Mouse (Mus musculus) MN1 (cell line): ENCODE data around the gene Numb.
"Not testable (repeated sequence)": the region's sequence is repeated elsewhere in the genome, so short reads cannot be mapped to it uniquely, and the experiment has no call there.

Experiments
- DNase-seq: peaks from one replicate; pipeline ENCODE4 v3.0.0-alpha.2; 2016; ENCODE audit warnings: low spot score

Numb gene

DNA sequence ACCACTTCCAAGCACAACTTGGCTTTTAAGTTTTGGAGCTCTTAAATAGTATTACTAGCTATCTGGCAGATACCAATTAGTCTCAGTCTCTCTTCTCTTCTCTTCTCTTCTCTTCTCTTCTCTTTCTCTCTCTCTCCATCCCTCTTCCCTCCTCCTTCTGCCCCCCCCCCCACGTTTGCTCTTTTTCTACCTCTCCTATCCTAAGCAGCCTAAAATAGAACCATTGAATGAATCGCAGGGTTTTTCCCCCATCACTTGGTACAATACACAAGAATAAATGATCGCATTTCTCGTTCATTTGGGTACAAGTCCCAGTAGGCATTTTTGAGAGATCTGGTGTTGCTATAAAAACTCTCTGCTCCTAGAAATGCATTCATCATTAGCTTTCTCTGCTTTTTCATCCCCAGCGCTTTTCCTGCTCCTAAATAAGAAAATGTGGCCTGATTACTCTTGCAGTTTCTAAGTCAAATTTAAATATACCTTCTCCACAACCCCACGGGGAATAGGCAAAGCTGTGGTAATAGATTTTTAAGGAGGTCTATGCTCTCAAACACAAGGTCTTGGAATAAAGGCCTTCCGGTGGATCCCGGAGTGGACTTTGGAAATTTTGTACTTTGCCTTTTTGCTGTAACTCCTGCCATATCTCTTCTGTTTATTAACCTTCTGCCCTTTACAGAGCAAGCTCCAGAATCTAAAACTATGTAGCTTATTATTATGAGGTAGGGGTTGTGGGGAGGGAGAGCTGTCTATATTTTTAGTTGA is 1.2 kb upstream of the Numb start:
- no peak for DNase-seq

DNA sequence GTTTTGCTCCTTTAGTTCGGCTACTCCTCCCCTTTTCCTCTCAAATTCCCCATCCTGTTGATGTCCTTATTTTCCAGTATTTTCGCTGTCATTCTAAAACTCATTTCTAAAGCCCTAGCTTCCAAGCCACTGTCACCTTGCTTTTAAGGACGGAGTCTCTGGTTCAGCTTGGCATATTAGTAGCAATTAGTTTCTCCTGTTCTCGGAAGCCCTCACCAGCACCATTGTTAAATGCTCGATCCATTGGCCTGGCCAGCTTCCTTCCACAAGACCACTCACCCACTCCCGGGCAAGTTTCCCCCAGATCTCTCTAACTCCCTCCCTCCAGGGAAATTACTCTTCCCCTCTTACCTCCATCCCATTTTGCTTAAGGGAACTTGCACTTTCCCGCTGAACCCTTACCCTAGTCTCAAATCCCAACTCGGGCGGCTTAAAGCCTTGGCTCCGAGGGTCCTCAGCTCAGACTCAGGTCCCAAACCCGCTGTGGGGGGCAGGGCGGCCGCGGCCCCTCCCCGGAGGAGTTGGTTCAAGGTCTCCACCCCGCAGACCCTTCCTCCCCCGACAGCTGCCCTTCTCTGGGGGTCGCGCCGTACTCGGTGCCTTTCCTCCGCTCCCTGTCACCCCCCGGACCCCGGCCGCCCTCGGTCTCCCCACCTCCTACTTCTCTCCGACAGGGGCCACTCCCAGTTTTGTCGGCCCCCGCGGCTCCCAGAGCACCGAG is 853 bp downstream of the Numb start:
- no peak for DNase-seq

DNA sequence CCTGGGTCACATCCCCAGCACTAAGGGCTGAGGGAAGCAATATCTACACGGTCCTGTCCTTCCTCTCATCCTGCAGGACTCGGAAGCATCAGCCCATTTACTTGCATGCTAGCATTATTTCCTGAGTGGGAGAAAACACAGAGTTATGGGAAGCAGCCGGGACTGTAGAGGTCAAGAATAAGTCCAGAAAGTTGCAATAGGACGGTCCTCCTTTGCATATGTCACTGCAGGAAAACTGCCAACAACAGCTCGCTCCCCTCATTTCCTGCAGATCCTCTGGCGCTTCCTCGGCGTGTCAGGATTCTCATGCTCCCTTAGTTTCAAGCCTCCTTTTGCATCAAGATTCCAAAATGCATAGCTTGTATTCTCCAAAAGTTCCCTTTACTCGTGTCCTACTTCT is 4.8 kb downstream of the Numb start:
- DNase-seq, result no peak

DNA sequence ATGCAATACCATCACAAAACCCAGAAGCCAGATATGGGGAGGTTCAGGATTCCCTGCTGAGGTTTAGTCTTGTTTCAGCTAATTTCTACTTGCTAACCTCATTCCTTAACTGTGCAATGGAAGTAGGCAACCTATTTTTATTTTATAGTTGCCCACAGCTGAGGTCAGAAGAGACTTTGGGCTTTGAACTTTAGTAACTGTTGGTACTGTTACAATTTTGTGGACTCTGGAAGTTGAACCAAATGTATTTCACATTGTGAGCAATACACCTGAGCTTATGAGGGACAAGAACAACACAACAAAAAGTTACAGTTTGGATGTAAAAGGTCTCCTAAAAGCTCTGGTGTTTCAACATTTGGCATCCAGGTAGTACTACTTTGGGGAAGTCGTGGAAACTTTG is 6.9 kb downstream of the Numb start:
- no peak for DNase-seq

DNA sequence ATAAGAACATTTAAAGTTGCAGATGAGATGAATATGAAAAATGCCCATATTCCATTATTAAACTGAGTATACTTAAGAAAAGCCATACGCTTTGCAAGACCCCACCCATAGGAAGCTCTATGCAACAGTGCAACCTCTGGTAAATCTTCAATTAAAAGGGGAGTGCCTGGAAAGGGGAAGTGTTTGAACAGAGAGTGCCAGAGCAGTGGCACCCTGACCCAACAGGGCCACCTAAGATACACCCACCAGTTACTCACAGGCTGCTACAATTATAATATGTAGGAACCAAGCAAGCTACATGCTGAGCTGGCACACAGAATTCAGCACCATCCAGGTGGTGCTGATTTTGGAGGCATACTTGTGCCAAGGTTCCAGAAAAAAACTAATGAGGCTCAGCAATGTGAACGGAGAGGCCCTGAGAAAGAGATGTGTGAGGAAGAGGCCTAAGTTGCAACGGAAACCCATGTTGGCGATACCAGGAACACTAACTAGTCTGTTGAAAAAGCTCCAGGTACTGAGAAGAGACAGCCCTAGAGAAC is 7.5 kb downstream of the Numb start:
- DNase-seq, result no peak

DNA sequence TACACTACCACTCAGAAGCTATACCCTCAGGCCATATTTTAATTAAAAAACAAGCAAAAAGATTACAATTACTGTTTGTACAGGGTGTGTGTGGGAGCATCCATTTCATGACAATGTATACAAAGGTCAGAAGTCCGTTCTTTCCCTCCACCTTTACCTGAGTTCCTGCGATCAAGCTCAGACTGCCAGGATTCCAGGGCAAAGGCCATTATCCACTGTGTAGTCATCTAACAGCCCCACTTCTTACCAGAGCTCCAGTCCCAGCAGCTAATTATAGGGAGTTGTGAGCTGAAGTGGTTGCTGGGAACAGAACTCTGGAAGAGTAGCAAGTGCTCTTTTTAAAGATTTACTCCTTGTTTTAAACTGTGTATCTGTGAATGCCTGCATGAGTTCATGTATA is 11.3 kb downstream of the Numb start:
- DNase-seq, result no peak

DNA sequence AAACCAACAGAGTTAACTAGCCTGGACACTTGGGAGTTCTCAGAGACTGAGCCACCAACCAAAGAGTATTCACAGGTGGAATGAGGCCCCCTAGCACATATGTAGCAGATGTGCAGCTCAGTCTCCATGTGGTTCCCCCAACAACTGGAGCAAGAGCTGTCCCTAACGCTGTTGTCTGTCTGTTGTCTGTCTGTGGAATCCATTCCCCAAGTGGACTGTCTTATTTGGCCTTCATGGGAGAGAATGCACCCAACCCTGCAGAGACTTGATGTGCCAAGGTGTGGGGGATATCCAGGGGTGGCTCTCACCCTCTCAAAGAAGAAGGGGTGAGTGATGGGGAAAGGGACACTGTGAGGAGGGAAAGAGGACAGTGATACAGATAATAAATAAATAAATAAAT is 28.8 kb downstream of the Numb start:
- no peak for DNase-seq

DNA sequence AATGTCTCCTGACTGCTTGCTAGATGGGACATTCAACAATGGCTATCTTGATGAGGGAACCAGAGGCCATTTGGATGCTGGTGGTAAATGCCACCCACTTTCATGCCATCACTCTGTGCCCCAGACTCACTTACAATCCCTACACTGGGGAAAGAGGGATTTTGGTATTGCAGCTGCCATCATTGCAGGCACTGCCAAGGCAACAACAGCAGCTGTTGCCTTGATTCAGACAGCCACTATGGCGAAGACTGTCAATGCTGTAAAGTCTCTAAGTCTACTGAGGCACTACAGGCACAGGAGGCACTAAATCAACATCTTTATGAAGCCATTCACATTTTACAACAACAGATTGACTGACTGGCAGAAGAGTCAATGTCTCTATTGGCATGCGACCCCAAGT is 30.5 kb downstream of the Numb start:
- DNase-seq, result no peak

DNA sequence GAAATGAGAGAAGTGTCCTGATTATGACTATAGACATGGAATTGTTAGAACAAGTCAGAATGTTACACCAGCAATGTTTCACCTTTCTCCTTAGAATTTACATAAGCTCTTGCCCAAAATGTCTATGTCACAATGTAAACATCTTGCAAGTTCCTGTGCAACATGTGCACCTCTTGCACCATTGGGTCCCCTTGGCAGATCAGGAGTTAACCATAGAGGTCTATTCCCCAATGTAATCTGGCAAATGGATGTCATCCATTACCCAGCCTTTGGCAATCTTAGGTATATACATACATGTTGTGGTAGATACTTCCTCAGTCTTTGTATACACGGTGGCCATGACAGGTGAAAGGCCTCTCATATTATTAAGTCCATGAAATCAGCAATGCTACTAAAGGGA is 32.6 kb downstream of the Numb start:
- DNase-seq, result no peak

DNA sequence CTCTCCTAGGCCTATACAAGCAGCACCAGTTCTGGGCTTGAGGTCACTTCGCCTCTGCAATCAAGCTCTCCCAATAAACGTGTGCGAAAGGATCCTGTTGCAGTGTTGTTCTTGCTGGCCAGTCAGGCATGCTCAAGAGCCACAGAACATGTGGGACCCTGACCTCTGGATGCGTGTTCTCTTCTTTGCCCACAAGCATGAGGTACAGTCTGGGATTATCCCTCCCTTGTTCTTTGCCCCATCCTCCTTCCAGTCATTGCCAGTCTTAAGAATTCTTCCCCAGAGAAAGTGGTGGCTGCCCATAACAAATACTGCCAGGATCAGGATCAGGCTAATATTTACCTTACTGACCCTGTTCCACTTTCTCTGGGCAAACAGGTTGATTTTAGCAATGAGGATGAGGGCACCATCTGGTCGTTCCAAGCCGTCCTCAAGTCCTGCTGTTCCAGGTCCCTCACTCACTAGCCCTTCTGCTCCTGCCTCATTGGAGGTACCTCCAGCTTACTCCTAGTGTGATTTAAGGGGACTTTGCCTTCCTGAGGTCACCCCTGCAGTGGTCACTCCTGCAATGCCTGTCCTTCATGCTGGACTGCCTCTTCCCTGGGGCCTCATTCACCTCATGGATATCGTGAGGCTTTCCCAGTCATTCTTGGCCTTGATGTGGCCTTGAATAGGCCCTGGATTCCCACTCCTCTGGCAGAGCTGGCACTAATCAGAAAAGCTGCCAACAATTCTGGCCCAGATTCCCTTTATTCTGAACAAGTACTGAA is 36.0 kb downstream of the Numb start:
- DNase-seq, result no peak

DNA sequence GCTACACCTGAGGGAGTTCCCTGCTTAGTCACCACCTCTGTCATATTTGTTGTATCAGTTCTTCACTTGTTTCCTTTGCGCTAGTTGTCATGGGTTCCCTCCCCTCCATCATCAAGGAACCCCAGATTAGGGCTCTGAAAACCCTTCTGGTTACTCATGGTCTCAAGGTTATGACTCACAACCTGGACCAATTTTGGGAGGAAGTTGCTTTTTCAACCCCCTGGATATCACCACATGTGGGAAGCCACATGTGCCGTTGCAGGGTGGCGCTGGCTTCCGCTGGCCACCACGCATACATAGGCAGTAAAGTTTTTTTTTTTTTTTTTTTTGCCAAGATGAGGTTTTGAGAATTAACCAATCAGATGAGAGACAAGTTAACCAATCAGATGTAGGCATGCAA is 36.7 kb downstream of the Numb start:
- DNase-seq, result not testable (repeated sequence)

DNA sequence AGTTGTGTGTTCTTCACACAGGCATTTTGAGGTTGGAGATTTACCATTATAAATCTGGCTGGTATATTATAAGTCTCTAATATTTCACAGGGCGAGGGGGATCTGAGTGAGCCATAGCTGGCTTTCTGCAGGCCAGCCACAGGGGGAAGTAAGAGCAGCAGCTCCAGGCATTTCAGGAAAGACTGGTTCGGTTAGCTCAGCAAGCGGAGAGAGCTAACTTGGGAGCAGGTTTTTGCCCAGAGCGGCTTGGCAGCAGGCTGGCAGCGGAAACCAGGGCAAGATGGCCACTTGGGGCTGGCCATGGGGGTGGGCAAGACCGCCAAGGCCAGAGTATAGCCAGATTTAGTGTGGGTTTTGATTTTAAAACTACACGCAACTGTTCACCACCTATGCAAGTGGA is 39.2 kb downstream of the Numb start:
- DNase-seq, result no peak

DNA sequence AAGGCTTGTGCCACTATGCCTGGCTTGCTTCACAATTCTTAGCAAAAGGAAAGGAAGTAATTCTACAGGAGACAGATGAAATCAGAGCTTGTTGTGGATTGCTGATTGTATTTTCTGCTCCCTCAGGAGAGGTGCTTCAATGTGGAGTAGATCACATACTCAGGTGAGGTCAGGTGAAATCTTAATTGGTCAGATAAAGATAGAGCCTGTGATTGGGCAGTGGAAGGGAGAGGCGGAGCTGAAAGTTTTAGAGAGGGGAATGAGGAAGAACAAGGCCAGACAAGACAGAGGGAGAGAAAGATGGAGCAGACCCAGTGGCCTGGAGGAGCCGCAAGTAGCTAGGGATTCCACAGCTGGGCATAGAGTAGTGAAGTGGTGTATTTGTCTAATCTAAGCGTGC is 39.6 kb downstream of the Numb start:
- DNase-seq, result no peak

DNA sequence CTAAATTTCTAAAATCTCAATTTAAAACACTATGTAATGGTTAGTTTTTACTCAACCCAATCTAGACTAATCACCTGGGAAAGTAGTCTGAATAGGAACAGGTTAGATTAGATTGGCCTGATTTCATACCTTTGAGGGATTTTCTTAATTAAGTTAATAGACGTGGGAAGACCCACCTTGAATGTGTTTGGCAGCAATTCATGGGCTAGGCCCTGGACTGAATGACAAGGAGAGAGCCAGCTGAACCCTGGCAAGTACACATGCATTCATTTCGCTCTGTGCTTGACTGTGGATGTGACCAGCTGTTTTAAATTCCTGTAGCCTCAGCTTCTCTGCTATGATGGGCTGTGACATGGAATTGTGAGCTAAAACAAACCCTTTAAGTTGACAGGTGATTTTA is 40.8 kb downstream of the Numb start:
- no peak for DNase-seq

DNA sequence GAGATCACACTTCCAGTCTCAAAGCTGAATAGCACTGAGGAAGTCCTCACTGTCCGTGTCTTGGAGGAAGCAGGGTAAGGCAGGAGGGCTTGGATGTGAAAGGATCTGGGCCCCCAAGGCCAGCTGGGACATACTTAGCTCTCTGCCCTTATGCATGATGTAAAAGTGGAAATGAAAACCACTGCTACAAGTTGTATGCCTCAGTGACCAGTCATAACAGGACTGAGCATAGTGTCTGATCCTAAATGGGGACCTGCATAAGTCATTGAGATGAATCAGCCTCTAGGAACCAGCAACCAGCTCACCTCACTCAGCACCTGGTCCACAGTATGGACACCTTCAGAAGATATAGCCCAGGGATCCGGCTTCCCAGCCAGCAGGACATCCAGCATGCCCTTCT is 46.6 kb downstream of the Numb start:
- DNase-seq, result no peak

DNA sequence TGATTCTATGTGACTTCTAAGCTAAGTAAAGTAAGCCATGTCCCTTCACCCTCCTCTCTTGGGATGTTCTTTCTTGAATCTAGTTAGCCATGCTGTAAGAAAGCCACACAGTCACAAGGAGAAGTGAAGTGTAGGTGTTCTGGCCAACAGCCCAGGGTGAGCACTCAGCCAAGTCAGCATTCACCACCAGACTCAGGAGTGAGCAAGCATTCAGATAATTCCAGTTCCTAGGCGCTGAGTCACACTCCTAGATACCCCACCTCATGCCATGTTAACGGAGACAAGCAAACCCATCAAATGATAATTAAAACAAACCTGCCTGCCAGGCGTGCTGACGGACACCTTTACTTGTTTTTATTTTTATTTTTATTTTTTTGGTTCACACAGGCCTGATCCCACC is 47.1 kb downstream of the Numb start:
- DNase-seq, result peak; percentile 18

DNA sequence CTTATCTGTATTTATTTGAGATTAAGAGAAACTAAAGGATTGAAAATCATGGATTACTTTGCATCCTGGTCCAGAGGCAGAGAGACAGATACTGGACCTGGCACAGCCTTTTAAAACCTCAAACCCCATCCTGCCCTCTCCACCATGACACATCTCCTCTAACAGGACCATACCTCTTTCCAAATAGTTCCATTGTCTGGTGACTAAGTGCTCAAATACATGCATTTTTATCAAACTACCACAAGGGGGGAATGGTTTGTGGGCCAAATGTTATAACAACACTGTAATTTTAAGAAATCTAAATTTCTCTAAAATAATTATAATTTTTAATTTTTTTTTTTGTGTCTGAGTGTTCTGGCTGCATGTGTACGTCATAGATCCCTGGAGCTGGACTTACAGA is 57.2 kb downstream of the Numb start:
- DNase-seq, result no peak

DNA sequence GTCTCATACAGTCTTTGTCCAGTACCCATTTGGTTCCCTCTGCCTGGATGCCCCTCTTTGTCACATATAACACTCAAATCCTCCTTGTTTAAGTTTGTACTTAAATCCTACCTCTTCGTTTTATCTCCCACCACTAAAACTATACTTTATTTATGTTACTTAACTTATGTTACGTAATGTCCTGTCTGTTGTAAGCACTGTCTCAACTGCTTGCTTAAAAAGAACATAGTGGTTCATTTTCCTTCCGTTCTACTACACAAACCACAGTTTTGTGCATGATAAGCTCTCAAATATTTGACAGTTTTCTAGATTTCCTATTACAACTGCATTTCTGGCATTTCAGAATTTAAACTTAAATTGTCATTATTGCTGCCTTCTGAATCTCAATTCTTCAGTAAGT is 59.9 kb downstream of the Numb start:
- no peak for DNase-seq

DNA sequence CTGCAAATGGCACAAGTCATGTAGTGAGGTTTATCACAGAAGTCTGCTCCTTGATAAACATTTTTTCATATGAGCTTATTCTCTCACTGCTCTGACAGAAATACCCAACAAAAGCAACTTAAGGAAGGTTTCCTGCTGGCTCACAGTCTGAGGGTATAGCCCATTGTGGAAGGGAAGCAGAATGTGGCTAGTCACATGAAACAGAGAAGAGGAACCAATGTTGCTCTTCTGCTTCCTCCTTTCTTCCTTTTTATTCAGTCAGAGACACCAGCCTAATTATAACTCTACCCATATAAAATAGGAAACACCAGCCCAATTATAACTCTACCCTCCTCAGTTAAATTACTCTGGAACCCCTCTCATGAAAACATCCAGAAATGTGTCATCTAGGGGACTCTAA is 61.0 kb downstream of the Numb start:
- no peak for DNase-seq

DNA sequence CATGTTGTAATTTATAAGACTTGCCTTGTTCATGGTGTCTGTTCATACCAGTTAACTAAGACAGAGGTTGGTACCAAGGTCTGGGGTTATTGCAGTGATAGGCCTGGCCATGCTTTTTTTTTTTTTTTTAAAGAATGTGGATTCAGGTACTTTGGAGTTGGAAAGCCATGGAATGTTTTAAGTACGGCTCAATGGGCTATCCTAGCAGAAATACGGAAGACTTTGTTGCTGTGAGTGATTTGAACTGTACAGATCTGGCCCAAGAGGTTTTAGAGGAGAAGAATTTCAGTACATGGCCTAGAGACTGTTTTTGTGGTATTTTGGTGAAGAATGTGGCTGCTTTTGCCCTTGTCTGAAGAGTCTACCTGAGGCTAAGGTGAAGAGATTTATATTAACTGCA is 63.7 kb downstream of the Numb start:
- no peak for DNase-seq

DNA sequence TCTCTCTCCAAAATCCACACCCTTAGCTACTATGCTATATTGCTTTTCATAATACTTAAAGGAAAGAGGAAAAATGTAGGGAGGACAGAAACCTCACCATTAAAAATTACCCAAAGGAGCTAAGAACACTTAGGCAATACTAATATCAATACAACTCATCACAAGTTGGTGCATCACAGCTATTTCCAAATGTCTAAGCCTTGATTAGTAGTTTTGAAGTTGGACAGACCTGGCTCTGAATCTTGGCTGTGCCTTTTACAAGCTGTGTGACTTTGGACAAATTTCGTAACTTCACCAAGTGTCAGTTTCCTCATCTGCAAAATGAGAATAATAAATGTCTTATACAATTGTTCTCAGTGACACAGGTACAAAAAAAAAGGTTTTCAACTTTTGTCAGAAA is 66.5 kb downstream of the Numb start:
- DNase-seq, result no peak

DNA sequence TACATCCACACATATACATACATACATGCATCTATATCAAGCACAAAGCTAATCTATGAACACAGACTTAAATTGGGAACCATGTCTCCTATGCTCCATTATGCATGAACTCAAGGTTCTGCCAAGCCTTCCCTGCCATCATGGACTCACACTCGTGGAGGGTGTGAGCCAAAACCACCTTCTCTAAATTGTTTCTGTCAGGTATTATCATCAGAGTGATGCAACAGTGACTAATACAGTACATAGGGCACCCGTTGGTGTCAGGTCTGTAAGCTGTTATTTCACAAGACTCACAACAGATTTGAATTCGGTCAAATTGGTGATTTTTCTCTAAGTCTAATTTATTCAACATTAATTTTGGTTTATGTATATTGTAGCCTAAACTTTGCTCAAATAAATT is 67.5 kb downstream of the Numb start:
- DNase-seq, result no peak
